Mouse (Mus musculus) thymus, adult 2 months (tissue): Measurements from ENCODE around the gene Upp2.

ENCODE experiments used
- CTCF ChIP-seq: fragments of 200-500 bp; IDR thresholded peaks from 2 replicates; pipeline ENCODE4 v1.5.1; 2012; ENCODE audit warnings: mild to moderate bottlenecking, control low read depth, low read length, moderate library complexity, borderline replicate concordance; ENCODE audit not compliant: control insufficient read depth, poor library complexity, insufficient read depth; ENCODE audit errors: extremely low read depth
- POLR2A ChIP-seq: fragments of 200-500 bp; IDR thresholded peaks from 2 replicates; pipeline ENCODE4 v1.6.1; 2012; ENCODE audit warnings: mild to moderate bottlenecking, low read length, control low read depth, moderate library complexity; ENCODE audit not compliant: control insufficient read depth, poor library complexity, insufficient read depth; ENCODE audit errors: extremely low read depth

GRCm38 (mm10) chr2:58662661-58663060 lies 95.6 kb downstream of the Upp2 start:
- TF ChIP-seq CTCF (no peak), POLR2A (no peak)
